Mouse (Mus musculus) bone marrow macrophage, adult 2 months (primary cell): ENCODE data around the gene Gm20538.

Experiments used
- CTCF ChIP-seq: IDR thresholded peaks from 2 replicates; pipeline ENCODE4 v1.5.1; 2012; ENCODE audit warnings: low read depth, mild to moderate bottlenecking, low read length, moderate library complexity
- POLR2A ChIP-seq: IDR thresholded peaks from 2 replicates; pipeline ENCODE4 v1.6.1; 2012; ENCODE audit warnings: mild to moderate bottlenecking, low read depth, low read length, borderline replicate concordance

DNA sequence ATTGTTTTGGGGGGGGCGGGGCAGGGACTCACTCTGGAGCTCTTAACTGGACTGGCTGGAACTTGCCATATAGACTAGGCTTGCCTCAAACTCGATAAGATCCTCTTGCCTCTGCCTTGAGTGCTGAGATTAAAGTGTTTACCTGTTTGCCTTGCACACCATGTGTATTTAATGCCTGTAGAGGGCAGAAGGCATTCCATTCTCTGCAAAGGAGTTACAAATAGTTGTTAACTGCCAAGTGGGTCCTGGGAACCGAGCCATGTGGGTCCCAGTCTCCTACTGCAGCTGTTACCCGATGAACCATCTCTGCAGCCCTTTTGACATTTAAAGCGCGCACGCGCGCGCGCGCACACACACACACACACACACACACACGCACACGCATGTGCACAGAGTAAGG, 11.4 kb upstream of the Gm20538 start:
- TF ChIP-seq POLR2A (no peak), CTCF (no peak)
